Mouse (Mus musculus) cortical plate, adult 2 months (tissue): Measurements from ENCODE around the gene Ank3.

Experiments used
- CTCF ChIP-seq: fragments of 200-500 bp; IDR thresholded peaks from 2 replicates; pipeline ENCODE4 v1.5.1; 2011; ENCODE audit warnings: mild to moderate bottlenecking, control low read depth, low read length; ENCODE audit not compliant: insufficient read depth; ENCODE audit errors: extremely low read depth
- POLR2A ChIP-seq: fragments of 200-500 bp; IDR thresholded peaks from 2 replicates; pipeline ENCODE4 v1.6.1; 2011; ENCODE audit warnings: mild to moderate bottlenecking, low read length, control low read depth; ENCODE audit not compliant: insufficient read depth; ENCODE audit errors: extremely low read depth

GRCm38 (mm10) chr10:69535931-69536200 lies 137.3 kb downstream of the Ank3 start:
- no peak for TF ChIP-seq CTCF
- TF ChIP-seq POLR2A = no peak
